Mouse (Mus musculus): ENCODE data around the gene Tead1.

DNA sequence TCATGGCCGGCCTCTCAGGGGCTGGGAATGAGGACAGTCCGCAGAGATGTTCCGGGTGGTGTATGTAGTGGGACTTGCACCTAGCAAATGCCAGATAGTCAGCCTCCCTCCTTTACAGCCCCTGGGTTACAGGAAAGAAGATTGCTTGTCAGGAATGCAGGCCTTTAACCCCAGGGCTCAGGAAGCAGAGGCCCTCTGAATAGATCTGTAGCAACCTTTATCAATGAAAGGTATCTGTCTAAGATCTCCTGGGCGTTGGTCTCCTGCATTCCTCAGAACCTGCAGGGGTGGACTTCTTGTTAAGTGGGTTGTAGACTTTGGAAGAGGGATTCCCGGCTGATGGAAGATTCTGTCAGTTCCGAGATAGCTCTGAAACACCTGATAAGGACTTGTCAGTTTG lies 101.8 kb downstream of the Tead1 start:
- no peak for TF ChIP-seq CTCF (IDR thresholded peaks at IDR 0.05; ENCODE audit: low read depth)
- TF ChIP-seq EP300 (optimal IDR thresholded peaks at IDR 0.05), result no peak
